Mouse (Mus musculus) c-Kit-negative CD71-positive TER-119-positive erythroid progenitor cells, embryonic 14.5 days (primary cell): ENCODE data around the gene Prp2.
"Not testable (repeated sequence)": the region's sequence is repeated elsewhere in the genome, so short reads cannot be mapped to it uniquely, and the experiment has no call there.

Source experiments
- DNase-seq: peaks from one replicate; pipeline ENCODE4 v3.0.0-alpha.2; 2013; ENCODE audit warnings: low read depth, low spot score

Gene Prp2

DNA sequence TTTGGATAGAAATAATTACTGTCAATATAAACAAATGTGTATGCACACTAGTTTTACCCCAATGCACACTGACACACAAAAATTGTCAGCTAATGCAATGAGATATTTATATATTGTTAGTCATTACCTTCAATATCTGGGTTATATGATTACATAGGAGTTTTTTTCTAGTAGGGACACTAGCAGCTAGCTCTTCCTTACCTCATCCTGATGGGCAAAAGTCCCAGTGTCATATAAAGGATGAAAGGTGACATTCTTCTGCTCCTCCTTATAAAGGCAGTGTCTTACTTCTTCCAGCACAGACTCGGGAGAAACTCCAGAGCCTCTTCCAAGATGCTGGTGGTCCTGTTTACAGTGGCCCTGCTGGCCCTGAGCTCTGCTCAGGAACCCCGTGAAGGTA lies at the start of gene Prp2:
TSS of gene Prp2 (plus strand) at position 301 of the 400 bp plus-strand sequence.
- DNase-seq = not testable (repeated sequence)

DNA sequence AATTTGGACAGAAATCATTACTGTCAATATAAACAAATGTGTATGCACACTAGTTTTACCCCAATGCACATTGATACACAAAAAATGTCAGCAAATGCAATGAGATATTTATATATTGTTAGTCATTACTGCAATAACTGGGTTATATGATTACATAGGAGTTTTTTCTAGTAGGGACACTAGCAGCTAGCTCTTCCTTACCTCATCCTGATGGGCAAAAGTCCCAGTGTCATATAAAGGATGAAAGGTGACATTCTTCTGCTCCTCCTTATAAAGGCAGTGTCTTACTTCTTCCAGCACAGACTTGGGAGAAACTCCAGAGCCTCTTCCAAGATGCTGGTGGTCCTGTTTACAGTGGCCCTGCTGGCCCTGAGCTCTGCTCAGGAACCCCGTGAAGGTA lies 26.2 kb upstream of the Prp2 start, which contains the start of gene Prh1:
TSS of gene Prh1 (plus strand) at position 301 of the 400 bp plus-strand sequence.
- not testable (repeated sequence) for DNase-seq

DNA sequence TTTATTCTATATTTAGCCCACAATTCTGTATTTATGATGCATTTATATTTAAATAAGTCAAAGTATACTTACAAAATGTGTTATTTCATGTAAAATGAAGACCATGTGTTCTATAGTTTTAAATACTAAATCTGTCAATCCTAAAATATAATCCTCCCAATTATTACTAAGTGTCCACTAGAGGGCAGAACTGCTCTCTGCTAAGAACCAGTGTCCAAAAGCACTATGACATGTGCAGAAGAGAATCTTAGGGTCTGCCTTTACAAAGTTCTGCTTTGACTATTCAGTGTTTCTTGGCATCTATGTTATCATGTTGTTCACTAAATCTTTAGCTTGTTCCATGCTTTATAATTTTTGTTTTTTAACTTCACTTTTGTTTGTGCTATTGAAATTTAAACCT lies 53.7 kb downstream of the Prp2 start:
- no peak for DNase-seq
